Mouse (Mus musculus) lung, postnatal 36 days (tissue): Measurements from ENCODE around the gene Sdhaf4.
A peak's percentile ranks its signal among the peaks of the same experiment; 100 is the strongest.
"Not testable (repeated sequence)": the region's sequence is repeated elsewhere in the genome, so short reads cannot be mapped to it uniquely, and the experiment has no call there.

Source experiments
- DNase-seq: peaks from one replicate; pipeline ENCODE4 v3.0.0; 2022; ENCODE audit warnings: mixed read lengths

Sdhaf4 gene

DNA sequence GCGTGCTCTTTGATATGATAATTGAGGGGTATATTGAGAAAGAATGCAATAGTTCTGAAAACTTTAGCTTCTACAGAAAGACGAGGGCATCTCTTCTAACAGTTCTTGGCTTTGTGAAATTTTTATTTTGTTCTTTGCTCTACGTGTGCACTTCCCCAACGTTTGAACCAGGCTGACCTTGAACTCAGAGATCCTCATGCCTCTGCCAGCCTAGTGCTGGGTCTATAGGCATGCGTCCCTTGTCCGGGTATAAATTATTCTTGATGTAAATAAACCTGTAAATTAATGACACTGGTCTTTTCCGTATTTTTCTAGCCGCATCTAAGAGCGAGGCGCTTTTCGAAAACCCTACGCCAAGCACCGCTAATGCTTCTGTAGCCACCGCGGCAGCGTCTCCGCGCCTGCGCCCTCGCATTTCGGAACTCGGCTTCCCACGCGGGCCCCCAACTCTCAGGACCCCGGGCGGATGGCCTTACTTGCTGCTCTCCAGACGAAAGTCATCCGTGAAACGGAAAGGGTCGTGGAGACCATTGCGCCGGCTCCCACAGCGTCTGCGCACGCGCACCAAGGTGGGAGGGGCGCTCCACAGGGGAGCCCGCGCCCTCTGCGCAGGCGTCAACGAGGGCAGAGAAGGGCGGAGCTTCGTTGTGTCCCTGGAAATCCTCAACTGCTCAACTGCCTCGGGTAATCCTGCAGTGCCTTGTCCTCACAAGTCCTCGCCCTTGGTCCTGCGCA, at the start of gene Sdhaf4:
Sdhaf4 (minus strand) TSS at position 587 of the 735 bp plus-strand sequence.
- DNase-seq: peak; percentile 92

DNA sequence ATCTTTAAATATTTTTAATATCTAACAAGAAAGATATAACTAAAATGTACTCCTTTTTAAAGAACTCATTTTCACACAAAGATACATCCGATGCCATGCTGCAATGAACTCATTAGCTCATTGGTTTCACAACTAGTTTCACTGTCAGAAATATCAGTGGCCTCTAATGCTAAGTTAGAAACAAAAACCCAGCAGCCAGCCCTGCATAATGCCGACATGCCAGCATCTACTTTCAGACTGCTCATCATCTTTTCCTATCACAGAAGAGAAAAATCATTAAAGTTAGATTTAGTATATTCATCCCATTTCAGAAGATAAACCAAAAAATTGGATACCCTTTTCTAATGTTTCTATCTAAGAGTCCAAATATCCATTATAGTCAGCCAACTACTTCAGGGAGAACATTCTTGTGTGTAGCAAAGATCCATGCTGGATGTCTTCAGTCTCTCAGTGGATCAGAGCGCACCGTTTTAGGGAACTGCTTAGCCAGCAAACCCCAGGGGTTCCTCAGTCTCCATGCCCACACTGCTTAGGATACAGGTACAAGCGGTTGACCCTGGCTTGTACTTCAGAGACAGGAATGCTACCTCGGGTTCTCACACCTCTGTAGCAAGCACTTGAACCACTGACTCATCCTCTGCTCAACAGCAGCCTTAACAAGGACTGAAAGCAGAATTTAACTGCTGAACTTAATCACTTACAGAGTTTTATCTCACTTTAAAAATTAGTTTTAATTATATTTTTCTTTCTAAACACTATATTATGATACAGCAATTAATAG, 41.5 kb upstream of the Sdhaf4 start:
- DNase-seq: no peak

DNA sequence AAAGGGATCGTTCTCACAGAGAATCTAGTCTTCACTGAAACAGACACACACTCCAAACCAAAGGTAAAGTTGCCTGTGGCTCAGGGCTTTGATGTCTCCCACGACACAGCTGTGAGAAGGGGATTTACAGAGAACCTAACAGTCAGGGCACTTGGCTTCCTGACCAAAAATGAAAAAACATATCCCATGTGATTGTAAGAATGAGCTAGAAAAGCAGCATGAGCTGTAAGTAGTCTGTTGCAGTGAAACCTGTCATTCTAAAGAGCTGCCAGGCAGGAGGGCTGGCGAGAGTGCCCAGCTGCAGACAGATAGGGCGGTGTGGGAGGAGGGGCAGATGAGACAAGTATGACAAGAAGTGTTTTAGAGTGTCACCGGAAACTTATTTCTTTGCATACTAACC, 40.2 kb upstream of the Sdhaf4 start:
- no peak for DNase-seq

DNA sequence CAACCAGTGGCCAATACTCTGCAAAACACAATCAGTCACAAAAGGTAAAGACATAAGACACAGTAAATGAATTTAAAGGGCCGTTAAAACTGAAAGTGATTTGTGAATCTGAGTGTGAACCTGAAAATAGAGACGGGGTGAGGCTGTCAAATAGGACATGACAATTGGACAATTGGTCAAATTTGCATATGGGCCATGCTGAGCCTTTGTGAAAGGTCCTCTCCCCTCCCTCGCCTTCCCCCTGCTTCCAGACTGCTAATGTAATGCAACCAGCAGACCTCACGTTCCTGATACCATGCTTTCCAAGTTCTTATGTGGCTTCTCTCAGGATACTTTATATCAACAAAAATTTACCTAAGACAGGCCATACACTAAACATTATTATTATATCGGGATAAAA, 37.6 kb upstream of the Sdhaf4 start:
- no peak for DNase-seq

DNA sequence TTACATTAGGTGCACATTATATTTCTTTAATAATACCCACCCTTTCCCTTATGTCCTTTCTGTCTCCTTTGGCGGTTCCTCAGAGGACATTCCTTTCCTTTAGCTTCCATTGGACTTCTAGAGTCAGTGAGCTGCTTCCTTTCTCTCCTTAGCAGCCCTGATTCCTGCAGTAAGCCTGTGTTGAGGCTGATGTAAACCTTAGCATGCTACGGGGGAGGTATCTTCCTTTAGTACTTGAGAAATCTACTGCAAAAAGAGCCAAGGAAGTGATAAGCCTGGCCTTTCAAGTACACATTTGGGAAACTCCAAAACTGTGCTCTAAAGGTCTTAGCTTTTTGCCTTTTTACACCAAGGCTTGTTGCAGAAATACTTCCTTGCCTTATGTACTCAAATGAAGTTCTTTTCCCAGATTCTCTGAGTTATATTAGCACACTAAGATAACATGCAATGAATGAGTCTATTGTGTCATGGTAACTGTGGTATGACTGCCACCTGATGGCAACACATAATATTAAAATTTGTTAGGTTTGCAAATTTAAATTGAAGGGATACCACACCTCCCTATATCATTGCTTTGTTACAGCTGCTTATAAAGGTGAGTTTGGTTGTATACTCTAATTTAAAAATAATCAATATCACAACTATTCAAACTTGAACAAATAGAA, 28.4 kb upstream of the Sdhaf4 start:
- DNase-seq: peak; percentile 19

DNA sequence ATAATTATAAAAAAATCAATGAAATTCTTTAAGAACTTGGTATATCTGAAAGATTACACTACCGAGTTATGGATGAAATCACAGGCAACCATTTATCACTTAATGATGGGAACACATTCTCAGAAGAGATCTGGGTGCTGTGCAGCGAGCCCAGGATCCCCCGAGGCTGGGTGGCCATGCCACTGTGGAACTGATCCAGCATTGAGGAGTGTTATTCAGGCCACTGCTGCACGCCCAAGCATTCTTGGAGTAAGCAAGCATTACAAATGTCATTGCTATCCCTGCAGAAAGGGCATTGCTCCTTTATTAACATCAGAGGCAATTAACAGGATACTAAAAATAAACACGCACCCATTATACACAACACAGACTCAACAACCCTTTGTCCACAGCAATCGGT, 5.4 kb upstream of the Sdhaf4 start:
- DNase-seq: no peak

DNA sequence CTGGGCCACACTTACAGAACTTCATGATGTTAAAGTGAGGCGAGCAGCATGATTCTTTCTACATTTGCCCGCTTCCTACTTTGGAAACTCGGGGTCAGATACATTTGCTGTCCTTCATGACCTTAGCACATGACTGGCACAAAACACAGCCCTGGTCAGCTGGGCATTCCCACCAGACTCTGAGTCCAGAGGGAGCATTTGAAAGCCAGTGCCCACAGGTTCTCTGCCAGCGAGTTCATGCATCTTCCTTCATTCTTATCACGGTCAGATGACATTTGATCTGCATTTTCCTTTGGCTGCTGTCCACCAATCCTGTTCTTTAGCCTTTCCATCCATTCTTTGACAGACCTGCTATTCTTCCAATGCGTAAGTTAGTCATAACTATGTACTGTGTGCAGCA, 4.6 kb upstream of the Sdhaf4 start:
- DNase-seq: no peak

DNA sequence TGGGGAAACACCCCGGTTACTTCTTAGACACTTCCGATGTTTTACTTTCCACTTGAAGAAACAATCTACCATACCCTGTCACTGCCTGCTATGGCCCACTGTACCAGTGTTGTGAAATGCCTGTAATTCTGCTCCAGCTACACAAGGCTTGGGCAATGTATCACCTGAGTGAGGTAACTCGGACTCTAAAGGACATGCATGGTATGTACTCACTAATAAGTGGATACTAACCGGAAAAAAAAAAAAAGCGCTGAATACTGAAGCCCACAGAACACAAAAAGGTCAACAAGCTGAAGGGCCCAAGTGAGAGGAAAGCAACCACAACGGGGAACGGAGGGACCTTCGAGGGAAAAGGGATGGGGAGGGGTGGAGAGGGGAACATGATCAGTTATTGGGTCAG, 2.2 kb upstream of the Sdhaf4 start:
- peak; percentile 69 for DNase-seq

DNA sequence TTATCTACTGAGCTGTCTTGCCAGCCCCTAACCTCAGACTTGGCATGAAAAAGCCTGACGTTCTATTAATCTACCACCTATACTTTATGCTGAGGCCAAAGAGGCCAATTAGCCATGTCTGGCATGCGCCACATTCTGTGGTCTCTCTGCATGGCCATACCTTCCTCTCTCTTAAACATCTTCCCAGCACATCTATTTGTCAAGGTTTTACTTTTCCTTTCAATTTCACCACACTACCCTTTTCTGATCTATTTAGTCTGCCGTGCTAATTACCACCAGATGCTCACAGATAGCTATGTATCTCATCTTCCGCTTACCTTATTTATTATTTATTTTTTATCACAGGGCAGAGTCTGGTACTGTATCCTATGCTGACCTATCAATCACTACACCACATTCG, 6.1 kb downstream of the Sdhaf4 start:
- DNase-seq: no peak

DNA sequence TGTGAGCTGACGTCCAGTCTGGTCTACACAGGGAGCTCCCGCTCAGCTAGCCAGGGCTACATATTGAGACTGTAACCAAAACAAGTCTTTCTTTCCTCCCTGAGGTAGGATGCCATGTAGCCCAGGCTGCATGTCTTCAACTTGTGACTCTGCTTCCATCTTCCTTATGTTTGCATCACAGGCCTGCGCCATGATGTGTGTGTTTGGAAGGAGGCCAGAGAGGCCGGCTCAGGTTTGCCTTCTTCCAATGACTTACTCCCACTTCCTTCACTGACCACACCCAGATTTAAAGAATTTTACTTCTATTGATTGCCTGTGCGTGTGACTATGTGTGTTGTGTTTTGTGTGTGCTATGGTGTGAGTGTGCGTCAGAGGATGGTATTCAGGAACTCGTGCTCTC, 6.6 kb downstream of the Sdhaf4 start:
- DNase-seq: no peak

DNA sequence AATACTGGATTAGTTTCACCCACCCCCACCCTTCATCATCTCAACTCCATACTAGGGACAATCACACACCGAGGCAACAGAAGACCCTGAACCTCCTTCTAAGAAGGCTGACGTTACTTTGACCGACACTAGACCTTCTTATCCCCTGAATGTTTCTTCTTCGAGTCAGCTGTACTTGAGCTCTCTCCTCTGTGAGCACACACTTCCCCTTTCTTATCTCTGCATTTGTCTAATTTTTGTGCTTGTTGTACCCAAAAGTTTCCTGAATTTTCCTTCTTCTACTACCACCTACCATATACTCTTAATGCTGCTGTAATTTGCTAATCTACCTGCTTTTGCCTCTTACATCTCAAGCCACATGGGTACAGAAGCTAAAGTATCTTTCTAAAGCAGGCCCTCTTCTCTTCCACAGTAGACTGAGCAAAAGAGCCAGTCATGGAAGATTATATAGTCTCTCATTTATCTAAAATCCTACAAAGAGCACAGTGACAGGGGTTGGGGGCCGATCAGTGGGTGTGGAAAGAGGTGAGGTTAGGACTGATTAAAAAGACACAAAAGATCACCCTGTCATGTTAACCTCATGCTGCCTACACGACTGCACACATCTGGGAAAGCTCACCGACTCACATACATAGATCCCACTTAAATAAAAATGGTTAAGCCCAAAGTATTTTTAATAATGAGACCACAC, 7.2 kb downstream of the Sdhaf4 start:
- no peak for DNase-seq

DNA sequence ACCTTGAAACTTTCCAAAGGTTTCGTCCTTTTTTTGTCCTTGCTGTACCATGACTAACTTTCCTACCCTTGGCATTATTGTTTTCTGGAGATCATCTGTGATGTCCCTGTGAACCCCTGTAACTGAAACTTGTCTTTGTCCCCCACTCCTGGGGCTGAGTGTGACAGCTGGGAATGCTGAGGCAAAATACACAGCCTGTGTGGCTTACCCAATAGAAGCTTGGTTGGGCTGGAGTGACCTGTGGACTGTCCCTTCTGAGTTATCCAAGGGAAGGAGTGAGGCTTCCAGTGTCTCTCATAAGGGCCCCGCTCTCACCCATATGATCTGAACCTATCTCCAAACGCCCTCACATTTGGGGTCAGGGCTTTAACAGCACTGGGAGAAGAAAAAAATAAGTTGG, 8.0 kb downstream of the Sdhaf4 start:
- no peak for DNase-seq

DNA sequence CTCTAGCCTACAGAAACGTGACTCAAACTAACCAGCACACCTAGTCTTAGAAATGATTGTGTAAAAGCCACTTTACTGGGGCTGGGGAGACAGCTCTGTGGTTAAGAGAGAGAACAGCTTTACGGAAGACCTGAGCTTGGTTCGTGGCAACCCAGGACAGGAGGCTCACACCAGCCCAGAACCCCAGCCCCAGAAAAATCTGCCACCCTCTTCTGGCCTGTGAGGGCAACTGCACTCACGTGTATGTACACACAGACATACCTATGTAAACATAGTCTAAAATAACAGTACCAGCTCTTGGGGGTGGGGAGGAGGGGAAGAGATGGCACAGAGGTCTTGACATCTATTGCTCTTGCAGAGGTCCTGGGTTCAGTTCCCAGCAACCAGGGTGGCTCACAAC, 10.0 kb downstream of the Sdhaf4 start:
- no peak for DNase-seq

DNA sequence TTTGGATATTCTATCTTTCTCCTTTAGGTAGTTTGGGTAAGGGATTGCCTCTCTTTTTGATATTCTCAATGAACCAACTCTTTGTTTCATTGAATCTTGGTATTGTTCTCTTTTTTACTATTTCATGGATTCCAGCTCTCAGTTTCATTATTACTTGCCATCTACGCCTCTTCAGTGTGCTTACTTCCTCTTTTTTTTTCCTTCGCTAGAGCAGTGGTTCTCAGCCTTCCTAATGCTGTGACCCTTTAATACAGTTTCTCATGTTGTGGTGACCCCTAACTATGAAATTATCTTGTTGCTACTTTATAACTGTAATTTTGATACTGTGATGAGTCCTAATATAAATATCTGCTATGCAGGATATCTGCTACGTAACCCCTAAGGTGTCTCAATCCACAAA, 22.3 kb downstream of the Sdhaf4 start:
- DNase-seq: no peak

DNA sequence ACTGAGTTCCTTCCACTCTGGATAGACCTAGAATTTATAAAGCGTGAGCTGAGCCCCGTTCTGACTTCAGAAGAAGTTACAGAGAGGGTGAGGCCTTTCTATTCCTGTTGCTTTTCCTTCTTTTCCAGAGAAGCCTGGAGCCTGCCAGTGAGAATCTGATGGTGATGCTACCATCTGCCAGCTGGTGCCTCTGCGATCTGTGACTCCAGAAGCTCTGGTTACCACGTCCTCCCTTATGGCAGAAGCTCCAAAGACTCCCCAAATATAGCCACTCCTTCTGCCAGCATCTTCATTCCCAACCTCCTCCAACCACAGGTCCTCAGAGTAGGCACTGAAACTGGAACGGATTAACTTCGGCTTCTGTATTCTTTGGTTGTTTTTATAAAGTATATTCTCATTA, 27.2 kb downstream of the Sdhaf4 start:
- no peak for DNase-seq

DNA sequence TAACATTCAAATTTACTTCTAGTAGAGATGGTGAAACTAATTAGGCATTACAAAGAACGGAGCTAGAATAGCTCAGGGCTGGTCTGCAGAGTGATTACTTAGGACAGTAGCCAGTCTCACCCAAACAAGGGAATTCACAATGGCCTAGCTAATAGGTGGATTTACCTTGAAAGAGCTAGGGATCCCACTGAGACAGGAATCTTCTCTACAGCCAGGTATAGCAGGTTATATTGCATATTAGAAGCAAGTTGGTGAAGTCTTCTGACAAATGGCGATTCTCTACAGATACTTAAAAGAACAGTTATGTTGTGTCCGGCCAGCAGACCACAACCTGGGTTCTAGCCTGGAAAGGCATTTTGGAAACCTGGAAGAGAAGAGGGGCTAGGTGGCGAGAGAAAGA, 34.3 kb downstream of the Sdhaf4 start:
- DNase-seq: not testable (repeated sequence)

DNA sequence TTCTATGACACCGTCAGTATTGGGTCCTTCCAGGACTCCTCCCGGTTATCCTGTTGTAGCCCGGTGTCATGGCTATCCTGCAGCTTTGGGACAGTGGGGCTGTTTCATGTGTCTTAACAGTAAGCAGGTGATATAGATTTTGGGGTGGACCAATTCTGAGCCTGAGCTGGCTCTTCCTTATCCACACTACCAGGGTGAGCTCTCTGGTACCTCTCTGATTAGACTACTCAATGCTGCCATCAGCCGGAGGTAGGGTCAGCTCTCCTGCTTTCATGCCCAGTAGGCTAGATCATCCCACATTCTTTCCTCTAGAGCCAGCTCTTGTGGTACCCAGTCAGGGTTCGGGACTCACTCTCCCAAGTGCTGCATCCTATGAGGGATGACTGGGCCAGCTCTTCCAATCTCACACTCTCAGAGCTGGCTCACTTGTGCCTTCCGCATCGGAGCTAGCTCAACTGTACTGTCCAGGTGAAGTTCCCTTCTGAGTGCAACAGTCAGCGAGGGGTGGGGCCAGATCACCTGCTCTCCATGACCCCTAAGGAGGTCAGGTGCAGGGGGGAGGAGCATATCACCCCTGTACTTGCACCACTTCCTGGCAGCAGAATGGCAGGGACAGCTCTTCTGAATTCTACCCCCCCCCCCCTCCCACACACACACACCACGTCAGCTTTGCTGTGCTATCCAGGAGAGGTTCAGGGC, 37.3 kb downstream of the Sdhaf4 start:
- no peak for DNase-seq

DNA sequence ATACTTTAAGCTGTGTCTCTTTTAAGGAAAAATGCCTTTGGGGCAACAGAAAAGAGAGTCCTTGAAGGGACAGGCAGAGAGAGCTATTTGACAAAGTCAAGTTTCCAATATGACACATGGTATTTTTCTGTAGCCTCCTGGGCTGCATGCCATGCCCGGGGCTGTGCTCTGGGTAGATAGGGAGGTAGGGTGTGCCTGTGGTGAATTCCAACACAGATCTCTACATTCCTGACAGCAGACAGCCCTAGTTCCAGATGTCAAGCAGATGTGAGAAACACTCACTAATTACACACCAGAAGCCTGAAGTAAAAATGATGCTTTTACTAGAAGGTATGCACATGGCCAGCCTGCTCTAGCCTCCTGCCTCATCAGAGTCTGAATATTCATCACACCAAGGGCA, 39.2 kb downstream of the Sdhaf4 start:
- no peak for DNase-seq

DNA sequence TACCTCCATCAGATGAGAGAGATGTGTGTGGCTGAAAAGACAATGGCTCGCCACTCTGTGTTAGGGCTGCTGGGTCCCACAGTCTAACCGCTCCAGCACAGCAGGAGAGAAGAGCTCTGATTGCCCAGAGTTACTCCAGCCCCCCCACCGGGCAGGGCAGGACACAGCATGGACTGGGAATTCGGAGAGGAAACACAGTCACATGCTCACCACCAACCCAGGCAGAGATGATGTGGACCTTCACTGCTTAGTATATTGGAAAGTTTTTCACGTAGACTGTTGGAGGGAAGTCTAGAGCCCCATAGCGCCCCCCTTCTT, 46.1 kb downstream of the Sdhaf4 start:
- no peak for DNase-seq

DNA sequence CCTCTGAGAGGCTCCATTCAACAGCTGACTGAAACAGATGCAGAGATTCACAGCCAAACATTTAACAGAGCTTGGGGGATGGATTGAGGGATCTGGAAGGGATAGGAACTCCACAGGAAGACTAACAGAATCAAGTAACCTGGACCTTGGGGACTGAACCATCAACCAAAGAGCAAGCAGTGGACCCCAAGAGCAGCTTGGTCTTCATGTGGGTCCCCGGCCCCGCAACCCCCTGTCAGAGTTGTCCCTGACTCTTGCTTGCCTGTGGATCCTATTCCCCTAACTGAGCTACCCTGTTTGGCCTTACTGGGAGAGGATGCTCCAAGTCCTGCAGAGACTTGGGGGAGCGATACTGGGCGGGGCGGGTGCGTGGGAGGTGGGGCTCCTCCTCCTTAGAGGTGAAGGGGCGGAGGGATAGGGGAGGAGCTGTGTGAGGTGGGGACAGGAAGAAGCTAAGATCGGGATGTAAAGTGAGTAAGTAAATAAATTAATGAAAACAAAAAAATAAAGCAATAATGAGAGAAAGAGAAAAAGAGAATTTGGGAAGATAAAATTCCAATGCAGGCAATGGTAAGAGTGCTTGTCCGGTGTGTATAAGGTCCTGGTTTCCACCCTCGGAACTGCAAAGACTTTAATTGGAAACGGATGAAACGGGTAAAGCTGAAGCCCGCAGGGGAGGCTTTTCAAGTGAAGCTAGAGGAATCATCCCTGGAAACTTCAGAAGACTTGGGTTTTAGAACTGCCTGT, 46.6 kb downstream of the Sdhaf4 start:
- no peak for DNase-seq

DNA sequence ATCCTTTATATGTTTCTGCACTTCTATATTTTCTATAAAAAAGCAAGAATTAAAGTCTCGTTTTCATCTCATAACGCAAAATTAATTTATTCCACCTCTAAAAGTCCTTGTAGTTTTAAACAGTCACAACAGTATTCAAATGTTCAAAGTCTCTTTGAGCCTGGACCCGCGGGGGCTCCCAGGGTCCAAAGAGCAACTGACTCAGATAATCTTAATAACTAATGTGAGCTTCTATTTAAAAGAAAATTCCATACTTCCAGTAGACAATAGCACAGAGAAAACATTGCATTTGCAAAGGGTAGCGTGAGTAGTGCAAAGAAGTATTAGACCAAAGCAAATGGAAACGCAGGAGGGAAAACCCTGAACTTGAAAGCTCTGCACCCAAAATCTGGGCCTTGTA, 47.4 kb downstream of the Sdhaf4 start:
- no peak for DNase-seq

DNA sequence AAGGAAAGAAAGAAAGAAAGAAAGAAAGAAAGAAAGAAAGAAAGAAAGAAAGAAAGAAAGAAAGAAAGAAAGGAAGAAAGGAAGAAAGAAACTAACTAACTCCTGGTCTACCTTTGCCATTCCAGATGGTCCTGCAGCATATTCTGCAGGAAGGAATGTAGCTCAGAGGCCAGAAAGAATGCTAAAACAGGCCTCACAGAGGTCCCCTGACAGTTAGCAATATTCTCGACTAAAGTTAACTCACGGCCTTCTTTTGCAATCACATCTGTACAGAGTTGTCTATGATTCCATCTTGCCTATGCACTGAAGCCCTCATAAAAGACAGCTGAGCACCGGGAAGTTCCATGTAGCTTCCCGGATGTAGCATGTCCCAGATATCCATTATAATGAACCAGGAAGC, 49.9 kb downstream of the Sdhaf4 start:
- no peak for DNase-seq
